Mouse (Mus musculus) ES-Bruce4 (cell line): ENCODE results near the gene Lamc1.

Experiments
- CTCF ChIP-seq: IDR thresholded peaks from one replicate; pipeline ENCODE4 v1.8.1; 2011; ENCODE audit warnings: low read depth, low read length
- EP300 ChIP-seq: IDR thresholded peaks from 2 replicates; pipeline ENCODE4 v1.6.1; 2011; ENCODE audit warnings: low read depth, low read length; ENCODE audit not compliant: insufficient read depth
- POLR2A ChIP-seq: IDR thresholded peaks from one replicate; pipeline ENCODE4 v1.8.1; 2011; ENCODE audit warnings: low read length; ENCODE audit not compliant: insufficient read depth

DNA sequence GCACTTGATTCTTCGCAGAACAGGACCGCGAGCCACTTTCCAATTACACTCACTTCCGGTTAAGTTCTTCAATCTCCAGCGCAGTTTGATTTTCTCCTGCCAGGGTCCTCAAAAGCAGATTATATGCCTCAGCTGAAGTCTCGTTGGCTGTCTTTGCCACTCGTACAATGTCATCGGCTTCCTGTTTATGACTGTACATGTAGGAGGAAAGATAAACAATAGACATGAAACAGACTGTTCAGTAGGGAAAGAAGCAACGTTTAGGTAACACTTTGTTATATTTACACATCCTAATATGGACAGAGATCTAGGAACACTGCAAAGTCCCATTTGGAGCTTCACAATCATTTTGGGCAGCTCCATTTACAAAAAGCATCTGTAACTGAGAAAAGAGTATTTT is 100.9 kb downstream of the Lamc1 start:
- TF ChIP-seq EP300 (no peak), POLR2A (no peak), CTCF (no peak)
